Mouse (Mus musculus): ENCODE measurements around the gene Mitf.

GRCm38 (mm10) chr6:97837711-97838110 is 30.9 kb downstream of the Mitf start:
- no peak for TF ChIP-seq POLR2A (IDR thresholded peaks at IDR 0.05; ENCODE audit: borderline replicate concordance, insufficient read depth, low read length)
- no peak for TF ChIP-seq CTCF (IDR thresholded peaks at IDR 0.05; ENCODE audit: borderline replicate concordance, insufficient read depth, low read depth, low read length)

Measured in cerebellum, adult 2 months (tissue).